Mouse (Mus musculus): ENCODE measurements around the gene 0610040J01Rik. TPM values are rescaled to one million over a fixed set of nuclear protein-coding genes. Genes with fewer than 3 reads are reported as not detected.

The 0610040J01Rik gene
- polyA plus RNA-seq, 1 experiment from 2014 or later = 3.3 TPM

DNA sequence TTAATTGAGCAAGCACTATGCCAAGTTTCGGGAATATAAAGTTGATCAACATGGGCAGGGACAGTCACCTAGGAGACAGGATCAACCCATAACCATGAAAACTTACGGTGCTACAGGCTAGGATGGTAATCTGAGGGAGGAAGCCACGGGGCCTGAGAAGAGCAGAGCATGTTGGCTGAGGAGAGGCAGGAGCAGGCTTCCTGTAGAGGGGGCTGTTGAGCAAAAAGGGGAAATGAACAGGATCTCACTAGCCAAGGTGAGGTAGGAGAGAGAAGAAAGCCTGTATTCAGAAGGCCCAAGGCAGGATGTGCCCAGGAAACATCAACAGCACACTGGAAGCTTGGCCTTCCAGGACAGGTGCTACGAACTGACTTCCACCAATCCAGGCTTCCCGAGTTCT lies 9.0 kb downstream of the 0610040J01Rik start:
- Histone ChIP-seq H3K27me3 (ENCODE audit: insufficient read depth, poor library complexity, severe bottlenecking) (no peaks in the 10 kb centered on the region), H3K36me3 (no peaks in the 10 kb centered on the region), H3K9me3 (no peaks in the 10 kb centered on the region), H3K4me3 (no peak overlapping the region), H3K4me1 (replicated peaks) (no peaks in the 10 kb centered on the region), H3K27ac (no peak overlapping the region)
- 88% methylated on average over 5 of the region's 5 CpGs for WGBS
- no peak for DNase-seq (ENCODE audit: low spot score)

DNA sequence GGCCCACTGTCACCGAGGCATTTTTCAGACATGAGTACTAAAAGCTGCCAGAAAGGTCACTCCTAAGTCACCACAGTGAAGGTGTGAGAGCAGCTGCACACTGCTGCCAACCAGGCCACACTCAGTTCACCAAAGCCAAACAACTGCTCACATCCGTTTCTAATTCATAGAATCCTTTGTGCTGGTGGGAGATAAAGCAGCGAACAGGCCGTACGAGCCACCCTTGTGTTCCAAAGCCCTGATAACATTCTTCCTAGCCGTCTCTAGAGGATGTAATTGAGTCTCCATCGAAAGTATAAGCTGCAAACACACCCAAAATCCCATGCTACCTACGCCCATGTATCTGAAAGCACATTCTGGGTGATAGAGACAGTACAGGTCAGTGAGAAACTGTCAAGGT lies 9.7 kb downstream of the 0610040J01Rik start:
- no peak for DNase-seq (ENCODE audit: low spot score)
- H3K4me3 ChIP-seq = no peak overlapping the region
- H3K4me1 ChIP-seq (replicated peaks) = no peaks in the 10 kb centered on the region
- WGBS = 84% methylated on average over 8 of the region's 8 CpGs
- H3K9me3 ChIP-seq = no peaks in the 10 kb centered on the region
- H3K27ac ChIP-seq = no peak overlapping the region
- H3K27me3 ChIP-seq (ENCODE audit: insufficient read depth, poor library complexity, severe bottlenecking) = no peaks in the 10 kb centered on the region
- no peaks in the 10 kb centered on the region for H3K36me3 ChIP-seq

DNA sequence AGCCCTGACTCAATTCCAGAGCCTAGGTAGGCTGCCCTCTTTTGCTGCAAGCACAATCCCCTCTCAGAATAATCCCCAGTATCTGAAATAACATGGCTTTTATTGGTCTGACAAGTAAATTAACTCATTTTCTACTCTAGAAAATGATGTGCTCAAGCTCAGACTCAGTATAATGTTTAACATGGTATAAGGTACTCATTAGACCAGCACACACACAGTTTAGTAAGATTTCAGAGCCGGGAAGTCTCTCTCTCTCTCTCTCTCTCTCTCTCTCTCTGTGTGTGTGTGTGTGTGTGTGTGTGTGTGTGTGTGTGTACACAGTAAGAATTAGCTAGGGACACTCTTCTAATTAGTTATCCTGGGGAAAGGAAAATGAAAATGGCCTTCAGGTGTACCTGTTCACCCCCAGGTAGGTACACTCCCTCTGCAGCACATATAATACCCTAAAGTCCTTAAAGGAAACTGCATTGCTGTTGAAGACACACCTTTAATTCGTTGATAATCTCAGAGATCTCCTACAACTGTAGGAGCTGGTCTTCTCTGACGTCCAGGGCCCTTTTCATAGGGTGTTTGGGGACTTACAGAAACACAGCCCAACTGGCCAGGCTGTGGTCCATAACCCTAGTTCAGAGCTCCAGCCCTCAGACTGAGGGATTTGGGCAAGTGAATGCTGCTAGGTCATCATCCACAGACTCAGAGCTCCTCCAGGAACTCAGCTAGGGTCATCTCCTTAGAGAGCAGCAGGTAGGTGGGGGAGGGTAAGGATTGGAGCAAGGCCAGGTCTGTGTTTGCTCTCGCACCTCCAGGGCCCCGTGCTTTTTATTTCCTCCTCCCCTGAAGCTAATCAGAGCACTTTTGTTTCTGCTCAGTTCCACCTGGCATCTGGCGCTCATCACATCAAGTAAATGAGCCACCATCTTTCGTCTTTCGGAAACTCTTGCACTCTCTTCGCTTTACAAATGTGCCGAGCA lies 11.5 kb downstream of the 0610040J01Rik start:
- Histone ChIP-seq H3K27ac (no peak overlapping the region), H3K36me3 (no peaks in the 10 kb centered on the region), H3K4me1 (replicated peaks) (0 out of 2 replicates have a peak, but pooled peaks cover 8% of the 10 kb centered on the region), H3K9me3 (no peaks in the 10 kb centered on the region), H3K27me3 (ENCODE audit: insufficient read depth, poor library complexity, severe bottlenecking) (no peaks in the 10 kb centered on the region), H3K4me3 (no peak overlapping the region)
- WGBS = 79% methylated on average over 10 of the region's 10 CpGs
- no peak for DNase-seq (ENCODE audit: low spot score)

DNA sequence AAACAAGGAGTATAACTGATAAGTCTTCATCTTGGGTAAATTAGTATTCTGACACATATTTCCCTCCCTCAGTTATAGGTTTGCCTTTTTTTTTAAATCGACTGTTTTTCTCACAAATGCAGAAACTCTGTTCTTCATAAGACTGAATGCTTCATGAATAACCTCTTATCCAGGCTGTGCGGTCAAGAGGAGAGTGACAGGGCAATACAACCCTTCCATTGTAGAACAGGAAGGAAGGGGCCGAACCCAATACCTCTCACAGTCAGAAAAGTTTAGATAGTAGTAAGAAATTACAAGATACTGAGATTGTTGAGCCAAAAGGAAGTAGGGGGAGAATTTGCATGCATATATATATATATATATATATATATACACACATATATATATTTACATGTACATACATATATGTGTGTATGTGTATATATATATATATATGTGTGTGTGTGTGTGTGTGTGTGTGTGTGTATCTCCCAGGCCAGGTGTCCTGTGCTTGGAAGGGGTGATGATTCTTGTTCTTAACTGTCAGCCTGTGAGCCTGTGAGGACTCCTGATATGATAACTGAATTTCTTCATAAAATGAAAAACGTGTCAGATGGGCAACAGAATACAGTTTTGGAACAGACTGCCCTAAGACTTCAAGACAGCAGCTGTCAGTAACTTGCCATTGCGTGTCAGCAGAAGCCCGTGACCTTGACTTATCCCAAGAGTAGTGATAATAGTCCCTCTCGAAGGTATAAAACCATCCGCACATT lies 12.6 kb downstream of the 0610040J01Rik start:
- Histone ChIP-seq H3K27ac (no peak overlapping the region), H3K4me1 (replicated peaks) (0 out of 2 replicates have a peak, but pooled peaks cover 8% of the 10 kb centered on the region), H3K36me3 (no peaks in the 10 kb centered on the region), H3K27me3 (ENCODE audit: insufficient read depth, poor library complexity, severe bottlenecking) (no peaks in the 10 kb centered on the region), H3K4me3 (no peak overlapping the region), H3K9me3 (no peaks in the 10 kb centered on the region)
- WGBS = 88% methylated on average over 8 of the region's 8 CpGs
- no peak for DNase-seq (ENCODE audit: low spot score)

DNA sequence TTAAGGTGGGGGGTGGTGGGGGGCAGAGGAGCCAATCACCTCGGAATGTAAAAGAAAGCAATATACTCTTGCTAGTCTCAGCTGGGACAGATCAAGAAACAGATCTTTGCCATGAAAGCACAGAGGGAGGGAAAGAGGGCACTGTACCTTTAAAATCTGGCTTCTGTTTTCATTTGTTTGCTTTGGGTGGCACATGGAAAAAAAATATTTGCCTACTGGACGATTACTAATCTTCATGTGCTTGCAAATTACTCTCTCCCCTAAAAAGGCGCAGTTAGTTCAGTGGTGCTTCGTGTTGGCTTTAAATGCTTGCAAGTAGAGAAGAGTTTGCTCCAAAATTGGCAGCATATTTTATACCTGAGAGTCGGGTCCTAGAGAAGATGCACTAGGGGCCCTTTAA lies 13.7 kb downstream of the 0610040J01Rik start:
- no peaks in the 10 kb centered on the region for H3K9me3 ChIP-seq
- H3K4me3 ChIP-seq = no peak overlapping the region
- H3K36me3 ChIP-seq = no peaks in the 10 kb centered on the region
- H3K27me3 ChIP-seq (ENCODE audit: insufficient read depth, poor library complexity, severe bottlenecking) = no peaks in the 10 kb centered on the region
- 84% methylated on average over 5 of the region's 5 CpGs for WGBS
- 0 out of 2 replicates have a peak, but pooled peaks cover 8% of the 10 kb centered on the region for H3K4me1 ChIP-seq (replicated peaks)
- DNase-seq (ENCODE audit: low spot score) = no peak
- no peak overlapping the region for H3K27ac ChIP-seq

DNA sequence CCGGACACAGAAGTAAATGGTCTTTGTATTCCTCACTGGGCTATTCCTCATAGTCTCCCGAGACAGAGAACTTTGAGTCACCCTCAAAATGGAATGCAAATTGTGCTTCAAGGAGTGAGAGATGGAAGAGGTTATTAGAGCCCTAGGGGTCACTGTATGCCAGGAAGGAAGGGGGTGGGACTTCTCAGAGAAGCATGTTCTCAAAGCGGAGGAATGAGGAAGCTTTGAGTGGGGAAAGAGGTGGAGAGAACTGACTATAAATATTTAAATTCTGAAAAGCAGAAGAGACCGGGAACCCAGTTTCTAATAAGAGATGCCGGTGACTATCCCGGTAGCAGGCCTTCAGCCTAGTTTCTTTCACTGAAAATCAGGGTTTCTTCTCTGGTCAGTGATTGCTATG lies 14.8 kb downstream of the 0610040J01Rik start:
- Histone ChIP-seq H3K4me3 (no peak overlapping the region), H3K36me3 (no peaks in the 10 kb centered on the region), H3K9me3 (no peaks in the 10 kb centered on the region), H3K27ac (no peak overlapping the region), H3K4me1 (replicated peaks) (0 out of 2 replicates have a peak, but pooled peaks cover 8% of the 10 kb centered on the region), H3K27me3 (ENCODE audit: insufficient read depth, poor library complexity, severe bottlenecking) (no peaks in the 10 kb centered on the region)
- no peak for DNase-seq (ENCODE audit: low spot score)
- 75% methylated on average over 6 of the region's 6 CpGs for WGBS

DNA sequence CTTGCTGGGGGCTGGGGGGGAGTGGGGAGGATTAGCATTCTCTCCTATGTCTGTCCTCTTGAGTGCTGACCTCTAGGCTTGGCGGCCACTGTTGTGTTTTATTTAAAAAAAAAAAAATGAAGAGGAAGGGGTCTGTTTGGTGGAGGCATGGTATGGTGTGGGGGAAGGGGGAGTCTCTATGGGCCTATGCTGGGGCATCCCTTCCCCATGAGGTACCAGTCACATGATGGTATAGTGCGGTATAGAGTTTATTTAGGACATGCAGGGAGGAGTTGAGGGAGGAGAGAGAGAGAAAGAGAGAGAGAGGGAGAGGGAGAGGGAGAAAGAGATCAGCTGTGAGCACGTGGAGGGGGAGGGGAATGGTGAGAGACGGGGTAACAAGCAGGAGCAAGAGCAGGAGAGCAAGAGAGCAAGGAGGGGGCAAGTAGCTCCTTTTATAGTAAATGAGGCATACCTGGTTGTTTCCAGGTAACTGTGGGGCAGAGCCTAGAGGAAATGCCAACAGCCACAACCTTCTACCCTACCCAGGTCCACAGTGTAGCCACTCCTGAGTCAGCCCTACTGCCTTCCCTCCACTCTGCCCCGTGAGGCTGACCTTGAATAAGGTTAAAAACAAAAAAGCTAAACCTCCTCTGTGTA lies 15.4 kb downstream of the 0610040J01Rik start:
- DNase-seq (ENCODE audit: low spot score) = no peak
- H3K9me3 ChIP-seq = no peaks in the 10 kb centered on the region
- no peak overlapping the region for H3K4me3 ChIP-seq
- H3K27ac ChIP-seq = 0 out of 2 replicates have a peak overlapping the region, but pooled peaks have one; percentile 16
- WGBS = 48% methylated on average over 5 of the region's 5 CpGs
- H3K36me3 ChIP-seq = no peaks in the 10 kb centered on the region
- no peaks in the 10 kb centered on the region for H3K27me3 ChIP-seq (ENCODE audit: insufficient read depth, poor library complexity, severe bottlenecking)
- 0 out of 2 replicates have a peak, but pooled peaks cover 8% of the 10 kb centered on the region for H3K4me1 ChIP-seq (replicated peaks)

DNA sequence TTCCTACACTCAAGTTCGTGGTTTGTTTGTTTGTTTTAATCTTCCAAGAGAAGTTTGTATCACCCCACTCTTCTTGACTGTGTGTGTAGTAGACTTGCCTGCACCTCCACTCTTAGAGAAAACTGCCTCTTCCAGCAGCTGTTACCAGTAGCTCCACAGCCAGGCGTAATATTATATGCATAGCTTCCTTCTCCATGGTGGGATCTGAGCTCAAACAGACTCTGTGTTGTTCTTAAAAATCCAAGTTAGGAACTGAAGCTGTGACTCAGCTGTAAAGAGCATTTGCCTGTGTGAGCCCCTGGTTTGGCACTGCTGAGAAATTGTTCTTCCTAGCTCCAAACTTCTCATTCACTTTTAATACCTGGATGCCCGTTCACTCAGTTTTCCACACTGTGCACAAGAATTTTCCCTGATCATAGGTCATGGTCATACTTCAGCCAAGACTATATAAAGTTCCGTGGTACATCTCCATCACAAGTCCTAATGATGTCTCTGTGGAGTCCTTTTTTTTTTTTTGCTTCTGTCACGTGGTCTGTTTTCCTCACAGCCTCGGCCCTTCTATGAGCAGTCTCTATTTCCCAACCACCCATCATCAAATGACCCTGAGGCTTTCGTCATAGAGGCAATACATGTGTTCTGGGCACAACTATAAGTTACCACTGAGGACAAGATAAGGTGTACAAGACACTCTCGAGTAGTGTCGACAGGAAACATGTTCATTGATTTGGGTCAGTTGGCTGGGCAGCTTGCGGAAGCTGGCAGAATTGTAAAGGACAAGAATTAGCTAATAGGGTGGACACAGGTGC lies 16.4 kb downstream of the 0610040J01Rik start:
- Histone ChIP-seq H3K27me3 (ENCODE audit: insufficient read depth, poor library complexity, severe bottlenecking) (no peaks in the 10 kb centered on the region), H3K9me3 (no peaks in the 10 kb centered on the region), H3K36me3 (no peaks in the 10 kb centered on the region), H3K4me1 (replicated peaks) (0 out of 2 replicates have a peak, but pooled peaks cover 8% of the 10 kb centered on the region), H3K27ac (no peak overlapping the region), H3K4me3 (no peak overlapping the region)
- DNase-seq (ENCODE audit: low spot score) = no peak
- 86% methylated on average over 10 of the region's 10 CpGs for WGBS

DNA sequence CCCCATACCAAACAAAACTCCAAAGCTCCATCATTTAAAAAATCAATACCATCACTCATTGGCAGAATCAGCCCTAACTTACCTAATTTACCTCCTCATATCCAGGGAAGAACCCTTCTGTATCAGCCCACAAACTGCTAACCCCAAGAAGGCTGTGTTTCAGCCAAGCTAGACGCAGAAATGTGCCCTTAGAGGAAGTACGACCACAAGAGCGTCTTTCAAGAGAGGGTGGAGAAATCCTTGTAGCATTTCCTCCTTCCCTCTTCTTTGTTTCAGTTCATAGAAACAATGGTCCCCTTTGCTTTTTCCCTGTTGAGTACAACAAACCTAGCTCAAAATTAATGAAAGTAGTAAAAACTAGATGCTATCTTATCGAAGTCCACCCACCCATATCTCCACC lies 18.9 kb downstream of the 0610040J01Rik start:
- DNase-seq (ENCODE audit: low spot score) = no peak
- WGBS = 86% methylated on average over 4 of the region's 4 CpGs
- no peaks in the 10 kb centered on the region for H3K27me3 ChIP-seq (ENCODE audit: insufficient read depth, poor library complexity, severe bottlenecking)
- no peak overlapping the region for H3K27ac ChIP-seq
- H3K4me1 ChIP-seq (replicated peaks) = 0 out of 2 replicates have a peak, but pooled peaks cover 8% of the 10 kb centered on the region
- no peaks in the 10 kb centered on the region for H3K36me3 ChIP-seq
- no peak overlapping the region for H3K4me3 ChIP-seq
- no peaks in the 10 kb centered on the region for H3K9me3 ChIP-seq

DNA sequence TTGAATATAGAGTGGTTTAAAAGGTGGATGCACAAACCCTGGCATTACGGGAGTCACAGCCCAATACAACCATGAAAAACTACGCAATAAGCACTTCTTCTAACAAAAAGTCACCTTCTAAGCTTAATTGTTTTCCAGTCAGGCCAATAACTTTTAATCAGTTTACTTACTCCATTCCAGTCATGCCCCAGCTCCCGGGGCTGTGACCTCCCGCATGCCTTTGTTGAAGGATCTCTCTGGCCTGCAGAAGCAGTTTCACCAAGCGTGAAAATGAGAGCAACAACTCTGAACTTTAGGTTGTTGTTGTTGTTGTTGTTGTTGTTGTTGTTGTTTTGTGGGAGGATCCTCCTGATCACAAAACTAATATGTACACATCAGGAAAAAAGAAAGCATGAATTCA lies 21.8 kb downstream of the 0610040J01Rik start:
- no peaks in the 10 kb centered on the region for H3K36me3 ChIP-seq
- WGBS = 38% methylated on average over 5 of the region's 5 CpGs
- no peaks in the 10 kb centered on the region for H3K27me3 ChIP-seq (ENCODE audit: insufficient read depth, poor library complexity, severe bottlenecking)
- H3K4me1 ChIP-seq (replicated peaks) = no peaks in the 10 kb centered on the region
- no peaks in the 10 kb centered on the region for H3K9me3 ChIP-seq
- H3K4me3 ChIP-seq = no peak overlapping the region
- DNase-seq (ENCODE audit: low spot score) = no peak
- H3K27ac ChIP-seq = no peak overlapping the region

DNA sequence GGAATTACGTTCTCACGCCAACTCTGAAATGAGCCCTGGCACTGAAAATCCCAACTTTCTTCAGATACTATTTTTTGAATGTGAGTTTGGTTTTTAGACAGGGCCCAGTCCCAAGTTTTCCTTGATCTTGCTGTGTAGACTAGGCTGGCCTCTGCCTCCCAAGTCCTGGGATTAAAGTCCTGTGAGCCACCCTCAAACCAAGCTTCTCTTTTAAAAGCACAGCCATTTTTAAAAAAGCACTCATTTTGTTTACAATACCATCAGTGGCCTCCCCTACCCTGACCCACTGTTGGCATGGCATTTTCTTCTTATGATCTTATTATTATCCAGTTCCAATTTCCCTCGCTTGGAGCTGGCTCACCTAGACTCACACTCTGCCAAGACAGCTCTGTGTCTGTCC lies 22.3 kb downstream of the 0610040J01Rik start:
- 77% methylated on average over 3 of the region's 3 CpGs for WGBS
- Histone ChIP-seq H3K9me3 (no peaks in the 10 kb centered on the region), H3K36me3 (no peaks in the 10 kb centered on the region), H3K4me3 (no peak overlapping the region), H3K4me1 (replicated peaks) (no peaks in the 10 kb centered on the region), H3K27me3 (ENCODE audit: insufficient read depth, poor library complexity, severe bottlenecking) (no peaks in the 10 kb centered on the region), H3K27ac (no peak overlapping the region)
- DNase-seq (ENCODE audit: low spot score) = no peak

DNA sequence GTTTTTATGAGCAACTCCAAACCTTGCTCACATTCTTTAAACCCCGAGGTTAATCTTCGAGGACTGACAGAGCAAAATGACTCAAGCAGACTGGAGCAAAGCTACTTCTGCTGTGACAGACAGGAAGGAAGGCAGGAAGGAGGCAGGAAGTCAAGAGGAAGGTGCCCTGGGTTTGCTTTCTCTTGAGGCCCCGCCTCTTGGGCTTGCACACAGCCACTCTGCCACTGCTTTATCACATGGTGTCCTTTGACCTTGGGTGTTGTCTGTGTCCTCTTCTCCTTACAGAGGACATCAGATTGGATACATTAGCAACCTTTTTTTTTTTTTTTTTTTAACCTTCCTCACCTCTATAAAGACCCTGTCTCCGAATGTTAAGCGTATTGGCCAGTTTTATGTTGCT lies 25.0 kb downstream of the 0610040J01Rik start:
- no peak overlapping the region for H3K27ac ChIP-seq

More for the DNA sequence above, 25.0 kb downstream of the 0610040J01Rik start:
- Histone ChIP-seq H3K9me3 (no peaks in the 10 kb centered on the region), H3K27me3 (ENCODE audit: insufficient read depth, poor library complexity, severe bottlenecking) (no peaks in the 10 kb centered on the region), H3K4me1 (replicated peaks) (no peaks in the 10 kb centered on the region), H3K36me3 (no peaks in the 10 kb centered on the region), H3K4me3 (no peak overlapping the region)
- 86% methylated on average over 5 of the region's 5 CpGs for WGBS
- DNase-seq (ENCODE audit: low spot score) = no peak

Data from hindbrain, embryonic 10.5 days (tissue).